Mouse (Mus musculus) neural tube, embryonic 15.5 days (tissue): Measurements from ENCODE around the gene Elp4. TPM values are rescaled to one million over a fixed set of nuclear protein-coding genes. Genes with fewer than 3 reads are reported as not detected.
A peak's percentile ranks its signal among the peaks of the same experiment; 100 is the strongest.

Source experiments
- ATAC-seq: fragments of 200-750 bp; cut with Nextera tagmentation; 2 replicates; pipeline ENCODE4 v1.8.0; 2017; ENCODE audit warnings: mild to moderate bottlenecking, moderate TSS enrichment, moderate library complexity; ENCODE audit not compliant: low FRiP score
- H3K27ac ChIP-seq: fragments of 300-500 bp; sonication (generic); replicated peaks from 2 replicates; pipeline ENCODE4 v1.5.1; 2015; ENCODE audit warnings: mild to moderate bottlenecking, inconsistent platforms
- H3K27me3 ChIP-seq: fragments of 300-500 bp; sonication (generic); replicated peaks from 2 replicates; pipeline ENCODE4 v1.6.1; 2015; ENCODE audit warnings: inconsistent platforms
- H3K36me3 ChIP-seq: fragments of 300-500 bp; sonication (generic); 2 replicates; pipeline ENCODE4 v1.6.1; 2015; ENCODE audit warnings: inconsistent platforms
- H3K4me1 ChIP-seq: fragments of 300-500 bp; sonication (generic); 2 replicates; pipeline ENCODE4 v1.6.1; 2015; ENCODE audit warnings: inconsistent platforms
- H3K4me2 ChIP-seq: fragments of 300-500 bp; sonication (generic); 2 replicates; pipeline ENCODE4 v1.6.1; 2015; ENCODE audit warnings: inconsistent platforms, mild to moderate bottlenecking, moderate library complexity
- H3K4me3 ChIP-seq: fragments of 300-500 bp; sonication (generic); replicated peaks from 2 replicates; pipeline ENCODE4 v1.5.1; 2015; ENCODE audit warnings: mild to moderate bottlenecking, inconsistent platforms
- H3K9ac ChIP-seq: fragments of 300-500 bp; sonication (generic); replicated peaks from 2 replicates; pipeline ENCODE4 v1.6.1; 2015; ENCODE audit warnings: mild to moderate bottlenecking, inconsistent platforms
- H3K9me3 ChIP-seq: fragments of 300-500 bp; sonication (generic); replicated peaks from 2 replicates; pipeline ENCODE4 v1.6.1; 2016; ENCODE audit warnings: inconsistent platforms
- WGBS: fragments of 180-500 bp; shearing (Covaris S2); methylation state at CpG from one replicate; pipeline ENCODE4 v1.1.7; 2015; ENCODE audit warnings: mixed read lengths; 5-methylcytosine and 5-hydroxymethylcytosine counted together
- polyA plus RNA-seq: library from polyadenylated mRNA; unstranded; fragments of >200 nt; fragmentation: Nextera tagmentation; extraction: Ambion mirVana; gene quantifications from 2 replicates; pipeline ENCODE4 v1.2.1, GENCODE M21; 2015

Elp4 gene
- polyA plus RNA-seq, 1 experiment from 2014 or later = 38.1 TPM

DNA sequence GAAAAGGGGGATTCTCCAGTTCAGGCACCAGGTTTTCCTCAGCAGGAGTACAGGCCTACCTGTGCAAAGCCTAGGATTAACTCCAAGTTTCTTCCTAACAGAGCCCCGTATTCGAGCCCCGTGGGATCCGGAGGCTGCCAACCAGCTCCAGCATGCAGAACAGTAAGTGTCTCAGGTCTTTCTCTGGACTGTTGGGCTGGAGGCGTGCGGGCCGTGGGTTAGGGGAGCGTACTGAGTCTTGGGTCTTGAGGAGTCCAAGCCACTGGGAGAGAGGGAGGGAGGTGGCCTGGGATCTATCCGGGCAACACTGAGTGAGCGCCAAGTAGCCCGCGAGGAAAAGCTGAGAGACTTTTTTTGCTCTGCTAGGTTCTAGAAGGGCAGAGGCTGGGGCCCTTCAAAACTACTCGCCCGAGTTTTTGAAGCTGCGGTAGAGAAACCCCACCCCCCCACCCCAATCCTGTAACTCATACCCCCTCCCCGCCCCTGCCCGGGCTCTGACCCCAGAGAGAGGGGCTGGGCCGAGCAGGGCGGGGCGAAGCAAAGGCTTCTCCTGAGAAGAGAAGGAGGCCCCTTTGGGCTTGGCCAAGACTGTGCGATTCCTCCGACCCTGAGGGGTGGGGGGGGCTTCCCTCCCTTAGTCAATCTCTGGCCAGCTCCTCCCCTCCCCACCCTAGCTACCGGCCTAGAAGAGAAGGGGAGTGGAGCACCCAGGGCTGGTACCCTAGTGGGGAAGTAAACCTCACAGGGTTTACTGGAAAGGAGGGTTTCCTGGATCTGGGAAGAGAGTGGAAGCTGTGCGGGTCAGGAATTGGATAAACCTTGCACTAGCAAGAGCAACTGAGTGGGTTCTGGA, 224.0 kb downstream of the Elp4 start:
- H3K36me3 ChIP-seq = no peaks in the 10 kb centered on the region
- H3K27ac ChIP-seq = peak overlapping the region; percentile 28; the same call in 1 of the 2 replicates
- peaks cover 70% of the 10 kb centered on the region for H3K27me3 ChIP-seq
- no peak overlapping the region for H3K9ac ChIP-seq
- peak; percentile 73 for ATAC-seq
- peak overlapping the region; percentile 42 for H3K4me2 ChIP-seq
- peaks cover 26% of the 10 kb centered on the region for H3K4me1 ChIP-seq
- H3K9me3 ChIP-seq = no peaks in the 10 kb centered on the region
- 8% methylated on average over 23 of the region's 24 CpGs for WGBS
- H3K4me3 ChIP-seq = 0 out of 2 replicates have a peak overlapping the region, but pooled peaks have one; percentile 1

- Histone ChIP-seq H3K36me3 (no peaks in the 10 kb centered on the region), H3K27me3 (peaks cover 69% of the 10 kb centered on the region), H3K4me2 (peak overlapping the region; percentile 33), H3K4me3 (peak overlapping the region; percentile 10; the same call in 1 of the 2 replicates), H3K4me1 (peaks cover 36% of the 10 kb centered on the region), H3K9me3 (no peaks in the 10 kb centered on the region), H3K27ac (no peak overlapping the region), H3K9ac (no peak overlapping the region)
- no peak for ATAC-seq
- WGBS = 18% methylated on average over 2 of the region's 2 CpGs
Measured at GRCm38 (mm10) chr2:105679331-105679730, 225.0 kb downstream of the Elp4 start.

GRCm38 (mm10) chr2:105678880-105679321, 225.5 kb downstream of the Elp4 start:
- no peak for ATAC-seq
- peak overlapping the region; percentile 33 for H3K4me2 ChIP-seq
- H3K9me3 ChIP-seq = no peaks in the 10 kb centered on the region
- 8% methylated on average over 7 of the region's 7 CpGs for WGBS
- no peak overlapping the region for H3K27ac ChIP-seq
- H3K9ac ChIP-seq = no peak overlapping the region
- H3K27me3 ChIP-seq = peaks cover 70% of the 10 kb centered on the region
- no peaks in the 10 kb centered on the region for H3K36me3 ChIP-seq
- peaks cover 40% of the 10 kb centered on the region for H3K4me1 ChIP-seq
- peak overlapping the region; percentile 10; the same call in 1 of the 2 replicates for H3K4me3 ChIP-seq

- 0 out of 2 replicates have a peak overlapping the region, but pooled peaks have one; percentile 33 for H3K4me2 ChIP-seq
- no peaks in the 10 kb centered on the region for H3K36me3 ChIP-seq
- H3K9ac ChIP-seq = no peak overlapping the region
- H3K4me1 ChIP-seq = peaks cover 45% of the 10 kb centered on the region
- no peaks in the 10 kb centered on the region for H3K9me3 ChIP-seq
- ATAC-seq = no peak
- peaks cover 72% of the 10 kb centered on the region for H3K27me3 ChIP-seq
- H3K4me3 ChIP-seq = 0 out of 2 replicates have a peak overlapping the region, but pooled peaks have one; percentile 10
- 14% methylated on average over 4 of the region's 4 CpGs for WGBS
- H3K27ac ChIP-seq = no peak overlapping the region
Measured at GRCm38 (mm10) chr2:105678306-105678705, 226.1 kb downstream of the Elp4 start.

- ATAC-seq = no peak
- Histone ChIP-seq H3K9me3 (no peaks in the 10 kb centered on the region), H3K36me3 (no peaks in the 10 kb centered on the region), H3K27ac (no peak overlapping the region), H3K9ac (no peak overlapping the region), H3K4me1 (peaks cover 45% of the 10 kb centered on the region), H3K4me2 (peak overlapping the region; percentile 25), H3K27me3 (peaks cover 75% of the 10 kb centered on the region), H3K4me3 (peak overlapping the region; percentile 38)
- 2% methylated on average over 11 of the region's 11 CpGs for WGBS
Measured at GRCm38 (mm10) chr2:105677434-105678105, 226.8 kb downstream of the Elp4 start.

DNA sequence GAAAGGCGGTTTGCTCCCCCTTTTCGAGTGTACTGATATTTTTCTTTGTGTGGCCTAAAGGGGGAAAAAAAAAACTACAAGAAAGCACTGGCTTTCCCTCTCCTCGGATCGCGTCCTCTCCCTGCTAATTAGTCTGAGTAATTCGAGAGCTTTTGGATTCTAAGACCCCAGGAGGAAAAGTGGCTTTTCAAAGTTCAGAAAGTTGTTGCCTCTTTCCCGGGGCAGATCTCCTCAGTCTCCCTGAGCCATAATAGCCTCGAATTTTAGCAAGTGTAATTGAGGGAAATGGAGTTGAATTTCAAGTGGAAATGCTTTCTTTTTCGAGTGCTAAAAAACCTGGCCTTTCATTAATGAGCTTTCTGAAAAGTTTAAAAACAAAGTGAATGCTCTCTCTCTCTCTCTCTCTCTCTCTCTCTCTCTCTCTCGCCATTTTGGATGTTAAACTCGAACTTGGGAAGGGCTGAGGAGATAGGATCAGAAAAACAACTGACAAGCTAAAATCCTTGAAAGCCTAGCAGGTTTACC, 227.4 kb downstream of the Elp4 start:
- ATAC-seq = no peak
- Histone ChIP-seq H3K9me3 (no peaks in the 10 kb centered on the region), H3K4me3 (peak overlapping the region; percentile 38), H3K27ac (peak overlapping the region; percentile 37; the same call in 1 of the 2 replicates), H3K4me2 (peak overlapping the region; percentile 64), H3K4me1 (peaks cover 40% of the 10 kb centered on the region), H3K27me3 (peaks cover 77% of the 10 kb centered on the region), H3K36me3 (no peaks in the 10 kb centered on the region), H3K9ac (no peak overlapping the region)
- WGBS = under 1% methylated on average over 11 of the region's 11 CpGs

DNA sequence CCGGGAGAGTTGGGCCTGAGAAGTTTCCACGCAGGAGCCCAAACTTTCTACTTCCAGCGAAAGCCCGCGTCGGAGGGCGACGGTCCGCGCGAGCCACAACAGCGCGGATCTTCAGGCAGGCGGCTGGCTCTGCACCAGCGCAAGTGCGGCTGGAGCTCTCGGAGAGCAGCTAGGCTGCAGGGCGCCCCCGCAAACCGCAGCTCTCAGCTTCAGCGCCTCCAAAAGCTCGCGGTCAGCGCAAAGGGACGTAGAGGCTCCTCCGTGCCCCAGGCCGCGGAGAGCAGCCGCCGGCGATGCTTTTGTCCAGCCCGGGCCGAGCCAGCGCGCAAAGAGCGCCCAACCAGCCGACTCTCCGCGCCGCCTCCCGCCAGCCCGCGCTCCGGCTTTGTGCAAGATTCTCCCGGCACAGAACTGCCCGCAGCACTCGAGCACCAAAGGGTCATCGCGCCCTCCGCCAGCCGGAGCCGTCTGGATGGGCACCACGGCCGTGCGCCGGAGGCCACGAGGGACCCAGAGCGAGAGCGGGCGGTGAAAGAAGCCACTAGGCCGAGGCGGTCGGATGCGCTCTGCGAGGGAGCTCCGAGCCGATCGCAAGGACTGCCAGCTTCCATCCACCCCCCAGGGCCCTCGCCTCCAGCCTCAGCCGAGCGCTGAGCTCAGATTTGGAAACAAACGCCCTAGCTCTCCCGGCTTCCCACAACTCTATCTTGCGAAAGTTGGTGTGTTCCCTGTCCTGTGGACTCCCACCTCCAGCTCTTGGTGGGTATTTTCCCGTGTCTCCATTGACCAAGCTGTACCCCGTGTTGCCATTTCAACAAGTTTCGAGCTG, 228.1 kb downstream of the Elp4 start:
- Histone ChIP-seq H3K27me3 (peaks cover 76% of the 10 kb centered on the region), H3K4me3 (peak overlapping the region; percentile 38), H3K4me2 (peak overlapping the region; percentile 64), H3K9ac (peak overlapping the region; percentile 37), H3K27ac (peak overlapping the region; percentile 37), H3K4me1 (peaks cover 33% of the 10 kb centered on the region), H3K9me3 (no peaks in the 10 kb centered on the region), H3K36me3 (no peaks in the 10 kb centered on the region)
- under 1% methylated on average over 77 of the region's 77 CpGs for WGBS
- ATAC-seq = peak; percentile 12; the same call in 1 of the 2 replicates

- Histone ChIP-seq H3K27ac (peak overlapping the region; percentile 33; the same call in 1 of the 2 replicates), H3K4me3 (peak overlapping the region; percentile 38), H3K9ac (peak overlapping the region; percentile 37; the same call in 1 of the 2 replicates), H3K36me3 (no peaks in the 10 kb centered on the region), H3K4me2 (peak overlapping the region; percentile 64), H3K27me3 (peaks cover 76% of the 10 kb centered on the region), H3K9me3 (no peaks in the 10 kb centered on the region), H3K4me1 (peaks cover 31% of the 10 kb centered on the region)
- under 1% methylated on average over 11 of the region's 11 CpGs for WGBS
- no peak for ATAC-seq
Measured at GRCm38 (mm10) chr2:105675730-105676079, 228.7 kb downstream of the Elp4 start.

- peak overlapping the region; percentile 52 for H3K27ac ChIP-seq
- H3K9ac ChIP-seq = no peak overlapping the region; the same call in 1 of the 2 replicates
- no peaks in the 10 kb centered on the region for H3K9me3 ChIP-seq
- H3K27me3 ChIP-seq = peaks cover 77% of the 10 kb centered on the region
- peak; percentile 84 for ATAC-seq
- H3K4me1 ChIP-seq = peaks cover 31% of the 10 kb centered on the region
- WGBS = under 1% methylated on average over 49 of the region's 49 CpGs
- H3K4me3 ChIP-seq = peak overlapping the region; percentile 38
- peak overlapping the region; percentile 64 for H3K4me2 ChIP-seq
- H3K36me3 ChIP-seq = no peaks in the 10 kb centered on the region
Measured at GRCm38 (mm10) chr2:105674875-105675729, 229.3 kb downstream of the Elp4 start.
